Mouse (Mus musculus) cerebellum, adult 11-12 months (tissue): ENCODE data around the gene Klk7.

Experiments used
- DNase-seq: peaks from one replicate; pipeline ENCODE4 v3.0.0; 2022

Klk7 gene

DNA sequence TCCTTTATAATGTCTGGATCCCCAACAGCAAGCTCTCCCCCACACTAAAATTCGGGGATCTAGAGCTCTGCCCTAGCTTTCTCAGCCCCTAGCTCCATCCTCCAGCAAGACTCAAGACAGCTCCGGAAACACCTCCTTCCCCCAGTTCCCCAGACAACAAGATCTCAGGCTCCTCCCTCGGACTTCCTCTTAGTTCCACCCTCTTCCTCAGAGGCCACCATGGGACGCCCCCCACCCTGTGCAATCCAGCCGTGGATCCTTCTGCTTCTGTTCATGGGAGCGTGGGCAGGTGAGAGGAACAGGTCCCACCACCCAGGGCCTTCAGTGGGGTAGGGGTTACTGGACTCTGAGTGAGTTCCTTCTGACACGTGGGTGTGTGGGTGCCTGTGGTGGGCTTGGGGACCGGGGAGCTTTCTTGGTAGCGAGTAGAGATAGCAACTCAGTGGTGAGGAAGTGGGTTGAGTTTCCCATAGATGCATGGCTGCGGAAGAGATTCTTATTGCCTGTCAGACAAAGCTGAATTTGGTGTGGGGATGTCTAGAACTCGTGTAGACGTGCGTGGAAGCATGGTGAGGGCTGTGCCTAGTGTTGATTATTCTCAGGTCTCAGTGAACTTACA, 13.1 kb upstream of the Klk7 start:
- DNase-seq = no peak

DNA sequence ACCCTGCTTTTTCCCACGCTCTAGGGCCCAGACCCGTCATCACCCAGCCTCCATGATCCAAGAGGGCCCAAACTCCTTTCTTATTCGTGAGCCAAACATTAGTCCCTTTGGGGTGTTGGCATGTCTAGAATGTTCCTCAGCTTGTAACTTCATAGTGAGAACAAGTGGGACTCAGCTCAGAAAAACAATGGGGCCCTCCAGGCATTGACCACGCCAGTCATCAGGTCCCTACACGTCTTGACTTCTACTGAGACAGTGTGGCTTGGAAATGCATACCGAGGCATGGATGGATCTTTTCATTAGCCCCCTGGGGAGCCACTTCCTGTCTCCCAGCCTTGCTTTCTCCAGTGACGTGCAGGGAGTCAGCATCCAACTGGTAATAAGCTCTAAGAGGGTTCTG, 11.2 kb upstream of the Klk7 start:
- no peak for DNase-seq

DNA sequence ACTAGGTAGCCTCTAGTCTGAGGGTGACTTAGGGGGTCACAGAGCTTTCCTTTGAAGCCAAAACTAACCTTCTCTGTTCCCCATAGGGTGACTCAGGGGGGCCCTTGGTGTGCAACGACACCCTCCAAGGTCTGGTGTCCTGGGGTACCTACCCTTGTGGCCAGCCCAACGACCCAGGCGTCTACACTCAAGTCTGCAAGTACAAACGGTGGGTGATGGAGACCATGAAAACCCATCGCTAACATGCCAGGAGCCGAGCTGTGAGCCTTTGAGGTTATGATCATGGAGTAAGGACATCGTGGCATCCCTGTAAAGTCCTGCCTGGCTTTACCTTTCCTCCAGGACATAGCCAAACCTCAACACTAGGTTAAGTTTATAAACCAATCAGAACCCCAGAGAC, 4.1 kb downstream of the Klk7 start:
- no peak for DNase-seq

GRCm38 (mm10) chr7:43816746-43817145, 5.7 kb downstream of the Klk7 start:
- no peak for DNase-seq

GRCm38 (mm10) chr7:43821581-43821980, 10.5 kb downstream of the Klk7 start:
- DNase-seq = no peak

- no peak for DNase-seq
Measured at GRCm38 (mm10) chr7:43824199-43824598, 13.1 kb downstream of the Klk7 start, which contains the start of gene Klk6. Gene Klk6 (plus strand): TSS chr7:43824499.

DNA sequence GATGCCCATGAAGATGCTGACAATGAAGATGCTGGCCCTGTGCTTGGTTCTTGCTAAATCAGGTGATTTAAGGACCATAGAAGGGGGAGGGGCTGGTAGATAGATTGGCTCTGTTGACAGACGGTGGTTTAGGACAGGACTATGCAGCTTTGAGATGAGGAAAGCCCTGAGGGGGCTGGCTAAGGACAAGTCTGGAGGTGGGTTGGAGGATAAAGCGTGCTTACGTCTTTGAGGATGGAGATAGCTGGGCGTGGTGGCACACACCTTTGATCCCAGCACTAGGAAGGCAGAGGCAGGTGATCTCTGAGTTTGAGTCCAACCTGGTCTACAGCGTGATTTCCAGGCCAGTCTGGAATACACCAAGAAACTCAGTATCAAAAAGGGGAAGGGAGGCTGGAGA, 15.0 kb downstream of the Klk7 start:
- DNase-seq = no peak

DNA sequence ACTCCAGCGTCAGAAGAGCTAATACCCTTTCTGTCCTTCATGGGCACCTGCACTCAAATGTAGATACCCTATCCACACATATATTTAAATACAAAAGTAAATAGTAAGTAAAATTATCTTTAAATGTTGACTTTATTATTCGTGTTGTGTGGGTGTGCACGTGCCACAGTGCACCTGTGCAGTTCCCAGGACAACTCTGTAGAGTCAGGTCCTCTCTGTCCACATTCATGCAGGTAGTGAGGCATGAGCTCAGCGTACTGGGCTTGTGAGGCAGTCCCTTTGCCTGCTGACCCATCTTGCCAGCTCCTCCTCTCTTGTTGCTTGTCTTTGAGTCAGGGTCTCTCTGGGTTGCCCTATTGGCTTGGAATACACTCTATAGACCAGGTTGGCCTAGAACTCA, 16.6 kb downstream of the Klk7 start:
- DNase-seq = no peak

GRCm38 (mm10) chr7:43829006-43829405, 17.9 kb downstream of the Klk7 start:
- DNase-seq = no peak

- DNase-seq = no peak
Measured at GRCm38 (mm10) chr7:43841701-43842100, 30.6 kb downstream of the Klk7 start, which contains the start of gene Klk5. Gene Klk5 (plus strand): TSS chr7:43841971.

GRCm38 (mm10) chr7:43843801-43844200, 32.7 kb downstream of the Klk7 start:
- DNase-seq = no peak

DNA sequence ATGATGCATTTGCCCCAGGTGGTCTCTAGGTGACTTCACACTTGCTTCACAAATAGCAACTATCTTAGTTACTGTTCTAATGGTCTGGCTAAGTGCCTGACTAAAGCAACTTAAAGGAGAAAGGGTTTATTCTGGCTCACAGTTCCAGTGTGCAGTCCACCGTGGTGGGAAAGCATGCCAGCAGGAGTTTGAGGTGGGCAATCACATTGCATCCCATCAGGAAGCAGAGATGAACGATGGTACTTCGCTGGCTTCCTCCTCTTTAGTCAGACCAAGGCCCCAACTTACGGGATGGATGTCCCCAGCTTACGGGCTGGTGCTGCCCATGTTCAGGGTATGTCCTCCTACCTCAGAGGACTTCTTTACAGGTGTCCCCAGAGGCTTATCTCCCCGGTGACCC, 40.5 kb downstream of the Klk7 start:
- DNase-seq = no peak

DNA sequence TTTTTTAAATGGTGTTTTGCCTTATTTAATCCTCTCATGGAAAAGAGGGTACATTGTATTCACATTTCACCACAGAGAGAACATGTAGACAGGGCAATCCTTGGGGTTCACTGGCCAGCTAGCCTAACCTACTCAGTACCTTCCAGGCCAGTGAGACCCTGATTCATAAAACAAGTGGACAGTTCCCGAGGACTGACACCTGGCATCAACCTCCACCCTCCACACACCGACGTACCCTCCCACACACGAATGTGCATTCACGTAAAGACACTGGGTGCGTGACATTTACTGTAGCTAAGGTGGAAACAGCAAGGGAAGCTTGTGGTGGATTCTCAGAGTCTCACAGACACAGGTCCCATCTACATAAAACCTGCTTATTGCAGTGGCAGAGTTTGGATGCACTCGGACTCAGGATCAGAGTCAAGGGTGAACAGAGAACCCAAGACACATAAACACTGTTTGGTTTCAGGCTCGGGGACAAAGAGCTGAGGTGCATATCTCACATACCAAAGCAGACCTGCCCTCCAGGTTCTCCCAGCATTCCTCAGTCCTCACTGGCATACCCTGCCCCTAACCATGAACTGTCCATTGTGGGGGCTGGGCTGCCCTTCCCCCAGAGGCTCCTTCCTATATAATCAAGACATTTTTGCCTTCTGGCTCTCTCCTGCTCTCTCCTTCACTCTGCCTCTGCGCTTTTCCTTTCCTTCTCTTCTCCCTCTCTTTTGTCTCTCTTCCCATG, 43.7 kb downstream of the Klk7 start:
- DNase-seq = no peak

GRCm38 (mm10) chr7:43855709-43856108, 44.6 kb downstream of the Klk7 start:
- no peak for DNase-seq

DNA sequence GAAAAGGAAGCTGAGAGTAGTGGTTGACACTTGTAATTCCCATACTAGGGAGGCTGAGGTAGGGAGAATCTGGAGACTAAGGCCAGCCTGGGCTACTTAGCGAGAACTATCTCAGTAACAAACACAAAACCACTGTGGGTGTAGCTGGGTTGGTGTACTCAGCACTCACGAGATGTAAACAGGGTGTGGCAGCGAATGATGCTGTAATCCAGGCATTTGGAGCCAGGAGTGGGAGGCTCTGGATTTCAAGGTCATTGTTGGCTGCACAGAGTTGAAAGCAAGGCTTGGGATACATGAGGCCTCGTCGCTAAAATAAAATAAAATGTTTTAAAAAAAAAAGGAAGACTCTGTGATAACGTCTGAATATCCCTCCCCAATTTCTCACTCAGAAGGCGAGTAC, 45.2 kb downstream of the Klk7 start:
- no peak for DNase-seq

GRCm38 (mm10) chr7:43857501-43857900, 46.4 kb downstream of the Klk7 start:
- no peak for DNase-seq

GRCm38 (mm10) chr7:43860411-43860810, 49.3 kb downstream of the Klk7 start:
- no peak for DNase-seq
